Mouse (Mus musculus) liver, embryonic 13.5 days (tissue): ENCODE data around the gene Sipa1l2. TPM values are rescaled to one million over a fixed set of nuclear protein-coding genes. Genes with fewer than 3 reads are reported as not detected.

Experiments
- ATAC-seq: fragments of 200-750 bp; cut with Nextera tagmentation; 2 replicates; pipeline ENCODE4 v1.8.0; 2017; ENCODE audit warnings: low read depth, mild to moderate bottlenecking, moderate number of reproducible peaks, moderate library complexity
- DNase-seq: peaks from one replicate; pipeline ENCODE4 v3.0.0; 2022
- H3K27ac ChIP-seq: fragments of 300-500 bp; sonication (generic); 2 replicates; pipeline ENCODE4 v1.5.1; 2015; ENCODE audit warnings: moderate library complexity, mild to moderate bottlenecking, inconsistent platforms
- H3K27me3 ChIP-seq: fragments of 300-500 bp; sonication (generic); 2 replicates; pipeline ENCODE4 v1.6.1; 2015; ENCODE audit warnings: mild to moderate bottlenecking, inconsistent platforms
- H3K36me3 ChIP-seq: fragments of 300-500 bp; sonication (generic); 2 replicates; pipeline ENCODE4 v1.6.1; 2015; ENCODE audit warnings: mild to moderate bottlenecking, inconsistent platforms
- H3K4me1 ChIP-seq: fragments of 300-500 bp; sonication (generic); replicated peaks from 2 replicates; pipeline ENCODE4 v1.6.1; 2015; ENCODE audit warnings: inconsistent platforms
- H3K4me2 ChIP-seq: fragments of 300-500 bp; sonication (generic); 2 replicates; pipeline ENCODE4 v1.6.1; 2015; ENCODE audit warnings: inconsistent platforms, mild to moderate bottlenecking, moderate library complexity
- H3K4me3 ChIP-seq: fragments of 300-500 bp; sonication (generic); replicated peaks from 2 replicates; pipeline ENCODE4 v1.5.1; 2015; ENCODE audit warnings: mild to moderate bottlenecking, inconsistent platforms
- H3K9ac ChIP-seq: fragments of 300-500 bp; sonication (generic); 2 replicates; pipeline ENCODE4 v1.6.1; 2015; ENCODE audit warnings: mild to moderate bottlenecking, inconsistent platforms
- H3K9me3 ChIP-seq: fragments of 300-500 bp; sonication (generic); replicated peaks from 2 replicates; pipeline ENCODE4 v1.6.1; 2016; ENCODE audit warnings: inconsistent platforms
- WGBS: fragments of 180-500 bp; shearing (Covaris S2); methylation state at CpG from one replicate; pipeline ENCODE4 v1.1.7; 2015; ENCODE audit not compliant: insufficient replicate concordance; 5-methylcytosine and 5-hydroxymethylcytosine counted together
- polyA plus RNA-seq: library from polyadenylated mRNA; unstranded; fragments of >200 nt; fragmentation: Nextera tagmentation; extraction: Ambion mirVana; gene quantifications from 2 replicates; pipeline ENCODE4 v1.2.1, GENCODE M21; 2015

Gene Sipa1l2
- polyA plus RNA-seq, 1 experiment from 2014 or later: 0.70 TPM

- DNase-seq (no peak), ATAC-seq (no peak)
- 75% methylated on average over 8 of the region's 8 CpGs for WGBS
Measured at GRCm38 (mm10) chr8:125604817-125605512, 35.4 kb upstream of the Sipa1l2 start.

DNA sequence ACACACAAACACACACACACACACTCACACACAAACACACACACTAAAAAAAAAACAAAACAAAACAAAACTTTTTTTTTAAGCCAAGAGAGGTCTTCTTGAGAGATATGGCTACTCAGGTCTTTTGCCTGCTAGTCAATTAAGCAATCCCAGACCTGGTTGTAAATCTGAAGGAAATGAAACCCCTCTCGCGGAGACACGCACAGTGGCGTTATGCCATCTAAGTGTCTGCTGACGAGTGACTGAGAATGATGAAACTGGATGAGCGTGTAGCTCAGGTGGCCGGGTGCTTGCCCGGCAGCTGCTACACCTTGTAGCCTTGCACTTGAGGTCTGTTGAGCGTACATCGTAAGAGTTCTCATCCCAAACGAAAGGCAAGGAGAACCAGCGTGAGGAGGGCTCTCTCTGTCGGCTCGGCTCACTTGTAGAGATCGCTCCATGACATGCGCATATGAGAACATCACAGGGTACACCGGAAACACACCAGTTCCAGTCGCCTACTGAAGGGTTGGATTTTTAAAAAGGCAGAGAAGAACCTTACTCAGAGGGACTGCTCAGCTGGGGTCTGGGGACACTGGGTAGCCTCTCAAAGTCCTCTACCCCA, 34.7 kb upstream of the Sipa1l2 start:
- Histone ChIP-seq H3K4me3 (no peak overlapping the region), H3K9me3 (no peaks in the 10 kb centered on the region), H3K36me3 (no peaks in the 10 kb centered on the region), H3K27ac (no peak overlapping the region), H3K27me3 (no peaks in the 10 kb centered on the region), H3K4me2 (no peak overlapping the region), H3K4me1 (peaks cover 12% of the 10 kb centered on the region), H3K9ac (no peak overlapping the region)
- no peak for ATAC-seq
- DNase-seq: no peak
- WGBS: 81% methylated on average over 18 of the region's 18 CpGs

More at GRCm38 (mm10) chr8:125604817-125605512, 35.4 kb upstream of the Sipa1l2 start:
- Histone ChIP-seq H3K4me3 (no peak overlapping the region), H3K9me3 (no peaks in the 10 kb centered on the region), H3K27ac (no peak overlapping the region), H3K36me3 (no peaks in the 10 kb centered on the region), H3K27me3 (no peaks in the 10 kb centered on the region), H3K4me1 (peaks cover 12% of the 10 kb centered on the region), H3K4me2 (no peak overlapping the region), H3K9ac (no peak overlapping the region)

- no peak overlapping the region for H3K4me2 ChIP-seq
- H3K27me3 ChIP-seq: no peaks in the 10 kb centered on the region
- peak; percentile 16 for DNase-seq
- WGBS: 64% methylated on average over 8 of the region's 8 CpGs
- H3K9me3 ChIP-seq: no peaks in the 10 kb centered on the region
- H3K4me1 ChIP-seq: peaks cover 12% of the 10 kb centered on the region
- H3K9ac ChIP-seq: no peak overlapping the region
- H3K27ac ChIP-seq: no peak overlapping the region
- no peaks in the 10 kb centered on the region for H3K36me3 ChIP-seq
- ATAC-seq: no peak; the same call in 1 of the 2 replicates
- H3K4me3 ChIP-seq: no peak overlapping the region
Measured at GRCm38 (mm10) chr8:125603312-125603840, 33.8 kb upstream of the Sipa1l2 start.

- Histone ChIP-seq H3K9ac (no peak overlapping the region), H3K27me3 (no peaks in the 10 kb centered on the region), H3K9me3 (no peaks in the 10 kb centered on the region), H3K27ac (no peak overlapping the region), H3K4me2 (no peak overlapping the region), H3K36me3 (no peaks in the 10 kb centered on the region), H3K4me3 (no peak overlapping the region), H3K4me1 (peaks cover 12% of the 10 kb centered on the region)
- ATAC-seq (no peak), DNase-seq (no peak)
- 14% methylated on average over 12 of the region's 12 CpGs for WGBS
Measured at GRCm38 (mm10) chr8:125600033-125600686, 30.6 kb upstream of the Sipa1l2 start.

DNA sequence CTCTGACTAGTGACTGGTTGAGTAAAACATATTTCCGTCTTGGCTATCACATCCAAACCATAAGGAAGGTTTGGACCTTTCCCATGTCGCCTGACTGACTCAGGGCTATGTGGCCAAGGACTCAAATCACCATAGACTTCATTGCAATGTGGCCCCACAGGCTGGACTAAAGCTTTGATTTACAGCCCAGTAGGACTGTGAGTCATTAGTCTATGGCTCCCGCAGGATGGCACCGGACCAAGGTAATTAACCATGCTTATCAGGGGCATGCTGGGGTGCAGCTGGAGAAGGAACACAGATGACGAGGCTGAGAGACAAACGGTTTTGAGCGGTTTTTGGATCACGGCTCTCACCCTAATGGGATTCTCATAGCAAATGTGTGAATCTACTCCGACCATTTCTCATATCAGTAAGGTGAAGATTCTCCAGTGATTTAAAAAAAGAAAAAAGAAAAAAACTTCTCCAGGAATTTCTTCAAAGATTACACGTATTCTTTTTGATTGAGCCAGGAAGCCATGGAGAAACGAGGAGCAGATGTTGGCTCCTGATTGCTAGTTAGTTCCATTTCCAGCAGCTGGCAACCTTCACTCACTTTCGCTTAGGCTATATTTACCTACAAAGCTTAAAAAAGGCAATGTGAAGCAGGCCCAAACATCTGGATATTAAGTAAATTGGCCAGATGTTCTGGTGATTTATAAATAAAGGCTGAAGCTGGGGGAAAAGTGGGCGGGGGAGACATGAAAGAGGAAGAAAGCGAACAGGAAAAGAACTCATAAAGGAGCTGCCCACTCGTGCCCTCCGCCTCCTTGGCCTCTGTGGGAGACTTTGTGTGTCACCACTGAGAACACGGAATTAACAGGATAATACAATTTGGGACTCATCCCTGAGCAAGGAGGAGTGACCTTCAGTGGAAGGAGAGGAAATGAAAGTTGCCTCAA, 26.2 kb upstream of the Sipa1l2 start:
- Histone ChIP-seq H3K4me3 (no peak overlapping the region), H3K9ac (no peak overlapping the region), H3K27me3 (no peaks in the 10 kb centered on the region), H3K27ac (no peak overlapping the region), H3K36me3 (no peaks in the 10 kb centered on the region), H3K4me1 (peaks cover 7% of the 10 kb centered on the region), H3K9me3 (no peaks in the 10 kb centered on the region), H3K4me2 (no peak overlapping the region)
- no peak for ATAC-seq
- DNase-seq: no peak
- WGBS: 37% methylated on average over 17 of the region's 17 CpGs

- H3K4me3 ChIP-seq: no peak overlapping the region
- no peaks in the 10 kb centered on the region for H3K4me1 ChIP-seq
Measured at GRCm38 (mm10) chr8:125590363-125590762, 20.8 kb upstream of the Sipa1l2 start.

DNA sequence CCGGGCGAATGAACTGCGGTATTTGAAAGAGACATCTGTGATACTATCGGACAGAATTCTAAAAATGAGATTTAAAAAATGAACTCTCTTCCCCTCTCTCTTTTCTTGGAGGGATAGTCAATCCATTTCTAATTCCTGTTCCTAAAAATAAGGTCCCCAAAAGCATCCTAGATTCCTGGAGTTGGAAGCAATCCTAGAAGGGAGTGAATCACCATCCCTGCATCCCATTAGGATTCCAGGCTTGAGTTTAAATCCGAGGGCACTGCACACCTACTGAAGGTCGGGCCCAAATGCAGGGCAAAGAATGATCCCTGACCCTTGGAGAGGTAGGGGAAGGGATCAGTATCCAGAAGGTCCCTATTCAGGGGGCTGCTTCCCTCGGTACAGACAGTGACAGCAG, 17.0 kb upstream of the Sipa1l2 start:
- Histone ChIP-seq H3K9ac (no peak overlapping the region), H3K4me3 (no peak overlapping the region), H3K4me2 (no peak overlapping the region), H3K4me1 (no peaks in the 10 kb centered on the region), H3K27ac (no peak overlapping the region), H3K27me3 (no peaks in the 10 kb centered on the region), H3K36me3 (no peaks in the 10 kb centered on the region), H3K9me3 (no peaks in the 10 kb centered on the region)
- WGBS: 72% methylated on average over 7 of the region's 7 CpGs
- no peak for DNase-seq
- no peak for ATAC-seq

More at GRCm38 (mm10) chr8:125590363-125590762, 20.8 kb upstream of the Sipa1l2 start:
- no peak for DNase-seq
- Histone ChIP-seq H3K9me3 (no peaks in the 10 kb centered on the region), H3K9ac (no peak overlapping the region), H3K27me3 (no peaks in the 10 kb centered on the region), H3K4me2 (no peak overlapping the region), H3K36me3 (no peaks in the 10 kb centered on the region), H3K27ac (no peak overlapping the region)
- WGBS: 60% methylated on average over 3 of the region's 3 CpGs
- no peak for ATAC-seq

DNA sequence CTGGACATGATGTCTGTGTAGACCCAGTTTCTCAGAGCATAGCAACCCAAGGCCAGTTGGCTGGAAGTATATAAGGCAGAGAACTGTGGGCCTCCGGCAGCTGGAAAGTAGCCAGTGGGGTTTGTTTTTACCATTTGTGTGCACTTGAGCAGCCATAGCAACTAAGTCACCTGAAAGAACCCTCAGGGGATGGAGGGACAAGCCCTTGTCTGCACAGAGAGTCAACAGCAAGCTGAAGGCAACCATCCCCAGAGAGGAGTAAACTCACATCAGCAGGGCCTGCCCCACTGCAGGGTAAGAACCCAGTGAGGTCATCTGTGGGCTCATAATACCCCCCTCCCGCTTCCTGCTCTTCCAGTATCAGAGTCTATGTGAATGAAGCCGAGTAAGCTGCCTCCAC, 14.7 kb upstream of the Sipa1l2 start:
- ATAC-seq (no peak), DNase-seq (no peak)
- Histone ChIP-seq H3K27me3 (no peaks in the 10 kb centered on the region), H3K9ac (no peak overlapping the region), H3K9me3 (no peaks in the 10 kb centered on the region), H3K27ac (no peak overlapping the region), H3K36me3 (no peaks in the 10 kb centered on the region), H3K4me3 (no peak overlapping the region), H3K4me2 (no peak overlapping the region), H3K4me1 (no peaks in the 10 kb centered on the region)
- WGBS: 50% methylated on average over 3 of the region's 3 CpGs

GRCm38 (mm10) chr8:125580426-125580825, 10.8 kb upstream of the Sipa1l2 start:
- ATAC-seq: no peak
- H3K27ac ChIP-seq: no peak overlapping the region
- H3K27me3 ChIP-seq: no peaks in the 10 kb centered on the region
- no peak for DNase-seq
- no peaks in the 10 kb centered on the region for H3K9me3 ChIP-seq
- no peak overlapping the region for H3K4me3 ChIP-seq
- whole genome bisulfite sequencing: 80% methylated on average over 5 of the region's 5 CpGs
- no peaks in the 10 kb centered on the region for H3K36me3 ChIP-seq
- H3K4me1 ChIP-seq: no peaks in the 10 kb centered on the region
- no peak overlapping the region for H3K4me2 ChIP-seq
- H3K9ac ChIP-seq: no peak overlapping the region

DNA sequence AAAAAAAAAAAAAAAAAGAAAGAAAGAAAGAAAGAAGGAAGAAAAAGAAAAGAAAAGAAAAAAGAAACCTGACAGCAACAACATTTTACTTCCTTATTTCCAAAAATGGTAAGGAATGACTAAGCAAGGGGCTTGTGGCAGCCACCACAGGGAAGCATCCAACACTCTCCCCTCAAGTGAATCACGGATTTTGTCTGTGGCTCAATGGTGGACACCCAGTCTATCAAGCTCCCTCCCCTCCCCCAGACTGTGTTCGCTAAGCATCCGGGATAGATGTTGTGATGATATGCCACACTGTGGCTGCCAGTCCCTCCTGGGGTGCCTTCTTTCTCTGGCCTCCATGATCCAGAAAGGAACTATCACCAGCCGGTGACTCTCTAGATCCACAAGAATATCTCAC, 6.5 kb upstream of the Sipa1l2 start:
- H3K4me1 ChIP-seq: no peaks in the 10 kb centered on the region
- no peak overlapping the region for H3K4me2 ChIP-seq
- DNase-seq: no peak
- no peak overlapping the region for H3K4me3 ChIP-seq
- H3K9me3 ChIP-seq: no peaks in the 10 kb centered on the region
- no peak overlapping the region for H3K27ac ChIP-seq
- no peak for ATAC-seq
- 55% methylated on average over 4 of the region's 4 CpGs for WGBS
- peaks cover under 1% of the 10 kb centered on the region; the same call in 1 of the 2 replicates for H3K27me3 ChIP-seq
- H3K9ac ChIP-seq: no peak overlapping the region
- no peaks in the 10 kb centered on the region for H3K36me3 ChIP-seq

DNA sequence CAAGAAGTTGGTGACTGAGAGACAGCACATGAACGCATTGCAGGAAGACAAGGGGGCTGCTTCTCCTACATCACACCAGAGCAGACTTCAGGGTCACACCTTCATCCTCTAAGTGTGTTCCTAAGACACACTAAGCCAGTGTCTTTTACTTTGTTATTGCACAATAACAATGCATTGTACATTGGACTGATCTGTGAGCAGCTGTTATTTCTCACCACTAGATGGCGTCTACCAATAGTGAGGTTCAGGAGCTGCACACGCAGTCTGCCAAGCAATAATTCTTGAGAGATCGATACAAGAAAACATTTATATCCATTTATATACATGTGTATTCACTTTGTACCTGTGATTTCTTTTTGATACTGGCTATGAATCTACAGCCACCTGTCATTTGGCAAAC, 4.7 kb upstream of the Sipa1l2 start:
- peaks cover 19% of the 10 kb centered on the region for H3K27me3 ChIP-seq
- H3K9ac ChIP-seq: no peak overlapping the region
- no peaks in the 10 kb centered on the region for H3K36me3 ChIP-seq
- H3K9me3 ChIP-seq: no peaks in the 10 kb centered on the region
- no peak for DNase-seq
- peaks cover 16% of the 10 kb centered on the region for H3K4me1 ChIP-seq
- H3K4me3 ChIP-seq: no peak overlapping the region
- ATAC-seq: no peak
- no peak overlapping the region for H3K27ac ChIP-seq
- H3K4me2 ChIP-seq: no peak overlapping the region
- 29% methylated on average over 4 of the region's 4 CpGs for WGBS
